Mouse (Mus musculus) MEL (cell line): ENCODE measurements around the gene Kmt2a. TPM values are rescaled to one million over a fixed set of nuclear protein-coding genes. Genes with fewer than 3 reads are reported as not detected.

Experiments used
- DNase-seq: peaks from one replicate; pipeline ENCODE4 v3.0.0; 2011; ENCODE audit warnings: low read depth, low spot score
- H3K27ac ChIP-seq: 2 replicates; pipeline ENCODE4 v1.5.1; 2012; ENCODE audit warnings: low read depth, mild to moderate bottlenecking, control low read depth, low read length, moderate library complexity; ENCODE audit not compliant: control insufficient read depth
- H3K27me3 ChIP-seq, 2 experiments: fragments of 150-350 bp in 1 of 2; sonication (generic) in 1 of 2; 2 replicates each; pipeline ENCODE4 v1.6.1; 2012; ENCODE audit warnings: low read length in 2 of 2, mild to moderate bottlenecking in 2 of 2, improper control_type of control experiment in 1 of 2, moderate library complexity in 1 of 2; ENCODE audit not compliant: insufficient read depth in 2 of 2, control insufficient read depth in 1 of 2
- H3K36me3 ChIP-seq, 2 experiments: 2 replicates each; pipeline ENCODE4 v1.6.1; 2012 to 2014; ENCODE audit warnings: low read length in 2 of 2, improper control_type of control experiment in 1 of 2, inconsistent platforms in 1 of 2, mild to moderate bottlenecking in 1 of 2; ENCODE audit not compliant: insufficient read depth in 2 of 2, control insufficient read depth in 1 of 2
- H3K4me1 ChIP-seq, 2 experiments: fragments of 150-350 bp in 1 of 2; sonication (generic) in 1 of 2; 2 replicates each; pipeline ENCODE4 v1.6.1; 2012; ENCODE audit warnings: low read length in 2 of 2, improper control_type of control experiment in 1 of 2, mild to moderate bottlenecking in 1 of 2; ENCODE audit not compliant: insufficient read depth in 2 of 2, control insufficient read depth in 1 of 2
- H3K4me3 ChIP-seq, 2 experiments: fragments of 150-350 bp in 1 of 2; sonication (generic) in 1 of 2; 2 replicates each; pipeline ENCODE4 v1.5.1; 2012; ENCODE audit warnings: low read depth in 2 of 2, low read length in 2 of 2, mild to moderate bottlenecking in 2 of 2, moderate library complexity in 2 of 2, control low read depth in 1 of 2, improper control_type of control experiment in 1 of 2; ENCODE audit not compliant: control insufficient read depth in 1 of 2, insufficient read depth in 1 of 2
- H3K79me2 ChIP-seq: 2 replicates; pipeline ENCODE4 v1.6.1; 2012; ENCODE audit warnings: mild to moderate bottlenecking, low read length, moderate library complexity; ENCODE audit not compliant: control insufficient read depth, poor library complexity, insufficient read depth
- H3K9ac ChIP-seq: 2 replicates; pipeline ENCODE4 v1.6.1; 2012; ENCODE audit warnings: low read depth, mild to moderate bottlenecking, control low read depth, low read length, moderate library complexity; ENCODE audit not compliant: control insufficient read depth, poor library complexity, severe bottlenecking
- H3K9me3 ChIP-seq: fragments of 150-350 bp; sonication (generic); replicated peaks from 2 replicates; pipeline ENCODE4 v1.6.1; 2012; ENCODE audit warnings: mild to moderate bottlenecking, low read length, improper control_type of control experiment, moderate library complexity; ENCODE audit not compliant: insufficient read depth
- CHD1 ChIP-seq: IDR thresholded peaks from 2 replicates; pipeline ENCODE4 v1.6.1; 2012; ENCODE audit warnings: low read depth, mild to moderate bottlenecking, inconsistent platforms, low read length, improper control_type of control experiment
- CHD2 ChIP-seq: IDR thresholded peaks from 2 replicates; pipeline ENCODE4 v1.6.1; 2011; ENCODE audit warnings: low read length, improper control_type of control experiment
- CTCF ChIP-seq, 3 experiments: IDR thresholded peaks in 2 of 3; conservative IDR thresholded peaks in 1 of 3; 2 replicates each; pipeline ENCODE4 v1.5.1; 2011 to 2012; ENCODE audit warnings: low read length in 3 of 3, low read depth in 2 of 3, mild to moderate bottlenecking in 2 of 3, improper control_type of control experiment in 1 of 3, inconsistent platforms in 1 of 3, mixed read lengths in 1 of 3, moderate library complexity in 1 of 3; ENCODE audit not compliant: control insufficient read depth in 1 of 3, insufficient read depth in 1 of 3, poor library complexity in 1 of 3, severe bottlenecking in 1 of 3
- E2F4 ChIP-seq: IDR thresholded peaks from 2 replicates; pipeline ENCODE4 v1.6.1; 2011; ENCODE audit warnings: low read depth, low read length, improper control_type of control experiment, borderline replicate concordance
- ELF1 ChIP-seq: IDR thresholded peaks from 2 replicates; pipeline ENCODE4 v1.6.1; 2014; ENCODE audit warnings: low read depth, mild to moderate bottlenecking, inconsistent platforms, low read length, improper control_type of control experiment, moderate library complexity
- EP300 ChIP-seq, 2 experiments: IDR thresholded peaks; 2 replicates each; pipeline ENCODE4 v1.6.1; 2011; ENCODE audit warnings: improper control_type of control experiment in 2 of 2, low read length in 2 of 2, low read depth in 1 of 2, mild to moderate bottlenecking in 1 of 2
- ETS1 ChIP-seq: IDR thresholded peaks from 2 replicates; pipeline ENCODE4 v1.6.1; 2012; ENCODE audit warnings: low read depth, mild to moderate bottlenecking, inconsistent platforms, low read length, improper control_type of control experiment, moderate library complexity
- HCFC1 ChIP-seq: IDR thresholded peaks from 2 replicates; pipeline ENCODE4 v1.6.1; 2012; ENCODE audit warnings: low read depth, mild to moderate bottlenecking, inconsistent platforms, low read length, improper control_type of control experiment, moderate library complexity
- JUND ChIP-seq: IDR thresholded peaks from 2 replicates; pipeline ENCODE4 v1.6.1; 2011; ENCODE audit warnings: low read depth, mild to moderate bottlenecking, improper control_type of control experiment, low read length
- MAFK ChIP-seq: IDR thresholded peaks from 2 replicates; pipeline ENCODE4 v1.6.1; 2011; ENCODE audit warnings: low read depth, mild to moderate bottlenecking, low read length, improper control_type of control experiment, borderline replicate concordance
- MAX ChIP-seq: IDR thresholded peaks from 2 replicates; pipeline ENCODE4 v1.6.1; 2011; ENCODE audit warnings: low read length, improper control_type of control experiment
- MAZ ChIP-seq: IDR thresholded peaks from 2 replicates; pipeline ENCODE4 v1.6.1; 2012; ENCODE audit warnings: low read depth, mild to moderate bottlenecking, inconsistent platforms, low read length, improper control_type of control experiment
- MEF2A ChIP-seq: IDR thresholded peaks from 2 replicates; pipeline ENCODE4 v1.6.1; 2014; ENCODE audit warnings: low read depth, mild to moderate bottlenecking, inconsistent platforms, low read length, improper control_type of control experiment; ENCODE audit not compliant: poor library complexity, insufficient replicate concordance, severe bottlenecking; ENCODE audit errors: extremely low read depth
- MXI1 ChIP-seq: IDR thresholded peaks from 2 replicates; pipeline ENCODE4 v1.6.1; 2011; ENCODE audit warnings: mild to moderate bottlenecking, low read depth, low read length, improper control_type of control experiment
- MYB ChIP-seq: IDR thresholded peaks from 2 replicates; pipeline ENCODE4 v1.6.1; 2011; ENCODE audit warnings: mild to moderate bottlenecking, low read depth, low read length, improper control_type of control experiment
- MYC ChIP-seq: IDR thresholded peaks from 2 replicates; pipeline ENCODE4 v1.6.1; 2011; ENCODE audit warnings: low read depth, mild to moderate bottlenecking, low read length, improper control_type of control experiment, moderate library complexity
- NELFE ChIP-seq: IDR thresholded peaks from 2 replicates; pipeline ENCODE4 v1.6.1; 2011; ENCODE audit warnings: low read depth, low read length, improper control_type of control experiment
- POLR2A ChIP-seq, 2 experiments: IDR thresholded peaks; 2 replicates each; pipeline ENCODE4 v1.6.1; 2011 to 2012; ENCODE audit warnings: low read length in 2 of 2, mild to moderate bottlenecking in 2 of 2, control low read depth in 1 of 2, improper control_type of control experiment in 1 of 2, low read depth in 1 of 2, moderate library complexity in 1 of 2; ENCODE audit not compliant: control insufficient read depth in 1 of 2, insufficient read depth in 1 of 2, poor library complexity in 1 of 2
- POLR2AphosphoS2 ChIP-seq: IDR thresholded peaks from 2 replicates; pipeline ENCODE4 v1.6.1; 2011; ENCODE audit warnings: low read length, improper control_type of control experiment
- RCOR1 ChIP-seq: IDR thresholded peaks from 2 replicates; pipeline ENCODE4 v1.6.1; 2012; ENCODE audit warnings: low read depth, mild to moderate bottlenecking, inconsistent platforms, low read length, improper control_type of control experiment
- SIN3A ChIP-seq: IDR thresholded peaks from 2 replicates; pipeline ENCODE4 v1.6.1; 2012; ENCODE audit warnings: low read length, improper control_type of control experiment, inconsistent platforms
- TBP ChIP-seq: IDR thresholded peaks from 2 replicates; pipeline ENCODE4 v1.8.0; 2011; ENCODE audit warnings: low read depth, low read length, improper control_type of control experiment
- TCF12 ChIP-seq: IDR thresholded peaks from 2 replicates; pipeline ENCODE4 v1.6.1; 2014; ENCODE audit warnings: low read depth, mild to moderate bottlenecking, inconsistent platforms, low read length, improper control_type of control experiment, moderate library complexity
- USF1 ChIP-seq: IDR thresholded peaks from 2 replicates; pipeline ENCODE4 v1.6.1; 2014; ENCODE audit warnings: low read depth, mild to moderate bottlenecking, inconsistent platforms, low read length, improper control_type of control experiment, moderate library complexity
- ZC3H11A ChIP-seq: IDR thresholded peaks from 2 replicates; pipeline ENCODE4 v1.6.1; 2012; ENCODE audit warnings: low read depth, mild to moderate bottlenecking, inconsistent platforms, low read length, improper control_type of control experiment
- ZMIZ1 ChIP-seq: IDR thresholded peaks from 2 replicates; pipeline ENCODE4 v1.6.1; 2012; ENCODE audit warnings: low read depth, mild to moderate bottlenecking, inconsistent platforms, low read length, improper control_type of control experiment, moderate library complexity
- ZNF384 ChIP-seq: IDR thresholded peaks from 2 replicates; pipeline ENCODE4 v1.6.1; 2012; ENCODE audit warnings: low read depth, mild to moderate bottlenecking, inconsistent platforms, low read length, improper control_type of control experiment
- polyA plus RNA-seq, 2 experiments: library from polyadenylated mRNA; stranded (reverse) in 1 of 2; unstranded in 1 of 2; fragments of >175 nt in 1 of 2; fragments of >200 nt in 1 of 2; gene quantifications; 2 replicates each; pipeline versions ENCODE4 v1.2.1 to v1.2.4; 2012; ENCODE audit warnings: low replicate concordance in 2 of 2, low read depth in 1 of 2; ENCODE audit not compliant: insufficient read length in 2 of 2, insufficient read depth in 1 of 2, missing spikeins in 1 of 2
- total RNA-seq: library from RNA; depleted of rRNA; stranded (reverse); fragments of 300-350 nt; gene quantifications from 2 replicates; pipeline ENCODE4 v1.2.3, GENCODE M21; 2012

Kmt2a gene
- total and polyA plus RNA-seq, 3 experiments, result 4.7 to 27.3 (median 11.7) TPM

DNA sequence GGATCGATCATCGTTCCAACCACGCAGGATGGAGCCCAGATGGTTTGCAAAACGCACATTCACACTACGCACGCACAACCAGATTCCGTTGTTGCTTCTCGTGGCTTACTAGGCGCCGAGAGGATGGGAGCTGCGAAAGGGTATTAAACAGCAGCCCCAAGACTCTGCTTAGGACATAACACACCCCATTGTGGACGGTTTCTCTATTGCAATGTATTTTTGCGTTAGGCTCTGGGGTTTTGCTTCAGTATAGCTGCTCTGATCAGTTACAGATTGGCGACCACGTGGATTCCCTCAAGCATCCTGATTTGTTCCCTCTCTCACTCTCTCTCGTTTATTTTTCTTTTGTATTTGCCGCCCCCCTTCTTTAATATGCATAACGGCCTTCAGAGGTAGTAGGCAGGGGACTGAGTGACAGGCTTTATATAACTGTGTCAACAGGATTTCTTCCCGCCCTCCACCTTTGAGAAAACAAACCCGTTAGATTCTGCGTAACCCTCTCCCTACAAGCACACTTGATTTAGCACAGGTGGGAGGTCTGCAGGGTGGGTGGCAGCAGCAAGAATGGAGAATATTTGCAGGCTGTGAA lies 2.0 kb upstream of the Kmt2a start (continued):
- no peak for TF ChIP-seq TCF12

DNA sequence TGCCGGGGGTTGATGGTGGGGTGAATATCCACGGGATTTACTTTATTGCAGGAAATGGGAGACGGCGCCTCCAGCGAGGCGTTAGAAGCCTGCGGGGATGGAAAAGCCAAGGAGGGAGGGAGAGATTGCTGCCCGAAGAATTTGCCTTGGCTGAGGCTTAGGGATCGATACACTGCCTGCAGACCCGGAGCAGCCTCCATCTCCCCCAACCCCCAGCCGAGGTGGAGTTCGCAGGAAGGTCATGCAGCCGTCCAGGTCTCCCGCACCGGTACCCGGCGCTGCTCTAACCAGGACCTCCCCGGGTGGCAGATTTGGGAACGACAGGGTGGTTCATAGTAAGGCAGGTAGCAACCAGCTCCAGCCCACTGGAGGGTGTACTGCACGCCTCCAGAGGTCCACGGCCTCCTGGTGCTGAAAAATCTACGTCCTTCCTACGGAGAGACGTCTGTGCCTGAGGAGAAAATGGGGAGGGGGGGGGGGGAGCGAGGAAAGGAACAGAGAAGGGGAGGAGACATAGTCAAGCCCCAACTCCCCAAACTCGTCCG lies 1.4 kb upstream of the Kmt2a start:
- peak; percentile 84 for DNase-seq
- H3K79me2 ChIP-seq, result peaks cover 39% of the 10 kb centered on the region
- H3K4me1 ChIP-seq, result peaks cover 2 to 9% of the 10 kb centered on the region in 2 experiments; a peak in 2 of 4 replicates
- H3K4me3 ChIP-seq, result peak overlapping the region; percentile 76 to 79
- H3K9me3 ChIP-seq, result no peaks in the 10 kb centered on the region
- H3K36me3 ChIP-seq, result peaks cover 2 to 10% of the 10 kb centered on the region in 2 experiments; a peak in 3 of 4 replicates
- peaks cover 0 to 2% of the 10 kb centered on the region in 2 experiments; a peak in 1 of 4 replicates for H3K27me3 ChIP-seq
- H3K9ac ChIP-seq, result peak overlapping the region; percentile 67
- peak; percentile 89 for TF ChIP-seq SIN3A
- no peak for TF ChIP-seq RCOR1
- no peak for TF ChIP-seq CHD1
- TF ChIP-seq TBP, result no peak
- TF ChIP-seq MXI1, result peak; percentile 97
- no peak; a peak in 2 of 6 replicates for TF ChIP-seq CTCF (IDR thresholded peaks at IDR 0.05 in 2 of 3, conservative IDR thresholded peaks at IDR 0.05 in 1 of 3; ENCODE audit: control insufficient read depth in 1 of 3, insufficient read depth in 1 of 3, low read depth in 2 of 3, low read length in 3 of 3, poor library complexity in 1 of 3, severe bottlenecking in 1 of 3)
- TF ChIP-seq MEF2A, result no peak
- TF ChIP-seq, all 39 proteins: peak for 2
- peak overlapping the region; percentile 26 for H3K27ac ChIP-seq

DNA sequence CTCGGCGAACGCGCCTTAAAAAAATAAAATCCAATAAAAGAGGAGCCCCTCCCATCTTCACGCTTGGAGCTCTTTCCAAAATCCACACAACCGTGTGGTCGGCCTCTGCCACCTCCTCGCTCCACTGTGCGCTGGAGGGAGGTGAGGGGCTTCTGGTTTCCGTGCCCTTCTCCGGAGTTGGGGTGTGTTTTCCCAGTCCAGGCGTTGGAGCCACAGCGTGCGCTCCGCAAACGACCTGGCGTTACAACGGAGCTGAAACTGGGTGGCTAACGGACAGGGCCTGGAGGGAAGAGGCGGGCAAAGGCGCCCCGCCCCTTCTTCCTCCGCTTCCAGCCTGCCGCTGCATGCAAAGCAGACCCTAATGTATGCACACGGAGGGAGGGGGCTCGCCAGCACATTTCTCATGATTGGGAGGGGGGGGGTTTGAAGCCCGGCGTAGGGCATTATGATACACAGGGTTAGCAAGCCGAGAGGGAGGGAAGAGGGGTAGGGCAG lies 892 bp upstream of the Kmt2a start:
- H3K79me2 ChIP-seq, result peaks cover 43% of the 10 kb centered on the region
- H3K9ac ChIP-seq, result peak overlapping the region; percentile 88
- peak overlapping the region; percentile 76 to 79 for H3K4me3 ChIP-seq
- H3K36me3 ChIP-seq, result peaks cover 2 to 10% of the 10 kb centered on the region in 2 experiments; a peak in 3 of 4 replicates
- H3K27me3 ChIP-seq, result peaks cover 0 to 2% of the 10 kb centered on the region in 2 experiments; a peak in 1 of 4 replicates
- peak overlapping the region; percentile 93 for H3K27ac ChIP-seq
- no peaks in the 10 kb centered on the region for H3K9me3 ChIP-seq
- peaks cover 2 to 9% of the 10 kb centered on the region in 2 experiments; a peak in 2 of 4 replicates for H3K4me1 ChIP-seq
- DNase-seq, result peak; percentile 90
- TF ChIP-seq JUND (no peak), POLR2A (IDR thresholded peaks at IDR 0.05; ENCODE audit: control insufficient read depth in 1 of 2, insufficient read depth in 1 of 2, low read depth in 1 of 2, low read length in 2 of 2, poor library complexity in 1 of 2) (peak; percentile 51 to 97), ELF1 (no peak), SIN3A (no peak; the same call in 1 of the 2 replicates), CHD1 (peak; percentile 83; the same call in 1 of the 2 replicates), POLR2AphosphoS2 (peak; percentile 79), ETS1 (peak; percentile 28; the same call in 1 of the 2 replicates), MYC (peak; percentile 53; the same call in 1 of the 2 replicates), MXI1 (peak; percentile 15; the same call in 1 of the 2 replicates), HCFC1 (peak; percentile 59; the same call in 1 of the 2 replicates), TCF12 (0 out of 2 replicates have a peak, but pooled peaks have one; percentile 42), USF1 (no peak), MAX (peak; percentile 71), MYB (peak; percentile 59), ZMIZ1 (peak; percentile 94), EP300 (IDR thresholded peaks at IDR 0.05; ENCODE audit: low read depth in 1 of 2, low read length in 2 of 2) (0 out of 4 replicates have a peak, but pooled peaks of 1 of the 2 experiments have one; percentile 9), ZC3H11A (no peak), ZNF384 (no peak), E2F4 (0 out of 2 replicates have a peak, but pooled peaks have one; percentile 40), NELFE (peak; percentile 91), MAFK (no peak), TBP (peak; percentile 69; the same call in 1 of the 2 replicates), CHD2 (no peak), MAZ (no peak)
